Mouse (Mus musculus): ENCODE results near the gene Cdkal1. TPM values are rescaled to one million over a fixed set of nuclear protein-coding genes. Genes with fewer than 3 reads are reported as not detected.

Cdkal1 gene
- polyA plus RNA-seq, 1 experiment from 2014 or later: 33.9 TPM

GRCm38 (mm10) chr13:29581762-29582700 lies 273.4 kb downstream of the Cdkal1 start:
- H3K9me3 ChIP-seq: no peaks in the 10 kb centered on the region
- no peak overlapping the region for H3K27ac ChIP-seq
- no peaks in the 10 kb centered on the region for H3K27me3 ChIP-seq
- peaks cover 11% of the 10 kb centered on the region for H3K4me1 ChIP-seq
- no peak overlapping the region for H3K4me2 ChIP-seq
- WGBS: 80% methylated on average over 9 of the region's 9 CpGs
- ATAC-seq (ENCODE audit: low FRiP score): no peak
- no peaks in the 10 kb centered on the region for H3K36me3 ChIP-seq (replicated peaks)
- no peak overlapping the region for H3K4me3 ChIP-seq (replicated peaks)
- H3K9ac ChIP-seq: no peak overlapping the region

GRCm38 (mm10) chr13:29580780-29581179 lies 274.7 kb downstream of the Cdkal1 start:
- peaks cover 11% of the 10 kb centered on the region for H3K4me1 ChIP-seq
- H3K27ac ChIP-seq: no peak overlapping the region
- no peak for ATAC-seq (ENCODE audit: low FRiP score)
- no peak overlapping the region for H3K4me3 ChIP-seq (replicated peaks)
- no peaks in the 10 kb centered on the region for H3K9me3 ChIP-seq
- 82% methylated on average over 7 of the region's 7 CpGs for WGBS
- H3K27me3 ChIP-seq: no peaks in the 10 kb centered on the region
- H3K9ac ChIP-seq: no peak overlapping the region
- no peak overlapping the region for H3K4me2 ChIP-seq
- no peaks in the 10 kb centered on the region for H3K36me3 ChIP-seq (replicated peaks)

DNA sequence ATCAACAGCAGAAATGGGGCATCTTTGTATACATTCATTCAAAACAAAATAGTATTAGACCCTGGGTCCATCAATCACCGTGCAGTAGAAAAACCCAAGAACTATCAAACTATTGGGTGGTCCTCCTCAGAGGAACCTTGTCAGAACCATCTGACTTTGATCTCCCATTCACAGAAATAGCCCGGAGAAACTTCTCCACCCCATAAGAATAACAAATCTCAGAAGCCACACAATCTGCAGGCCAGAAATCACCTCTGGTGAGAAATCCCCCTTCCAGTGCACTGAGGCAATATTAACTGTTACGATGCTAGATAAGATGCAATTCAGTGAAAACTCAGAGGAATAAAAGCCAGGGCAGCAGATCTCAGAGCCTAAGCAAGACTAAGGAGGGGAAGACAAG lies 275.5 kb downstream of the Cdkal1 start:
- H3K4me3 ChIP-seq (replicated peaks): no peak overlapping the region
- WGBS: 83% methylated on average over 3 of the region's 3 CpGs
- H3K9me3 ChIP-seq: no peaks in the 10 kb centered on the region
- no peak overlapping the region for H3K27ac ChIP-seq
- no peak for ATAC-seq (ENCODE audit: low FRiP score)
- H3K36me3 ChIP-seq (replicated peaks): no peaks in the 10 kb centered on the region
- H3K4me2 ChIP-seq: no peak overlapping the region
- no peak overlapping the region for H3K9ac ChIP-seq
- H3K4me1 ChIP-seq: peaks cover 11% of the 10 kb centered on the region
- no peaks in the 10 kb centered on the region for H3K27me3 ChIP-seq

- Histone ChIP-seq H3K4me3 (replicated peaks) (no peak overlapping the region), H3K27me3 (no peaks in the 10 kb centered on the region), H3K9ac (no peak overlapping the region), H3K4me1 (peaks cover 11% of the 10 kb centered on the region), H3K9me3 (no peaks in the 10 kb centered on the region), H3K27ac (no peak overlapping the region), H3K4me2 (no peak overlapping the region), H3K36me3 (replicated peaks) (no peaks in the 10 kb centered on the region)
- no peak for ATAC-seq (ENCODE audit: low FRiP score)
- 70% methylated on average over 3 of the region's 3 CpGs for WGBS
These were observed 276.9 kb downstream of the Cdkal1 start for GRCm38 (mm10) chr13:29578621-29579020.

DNA sequence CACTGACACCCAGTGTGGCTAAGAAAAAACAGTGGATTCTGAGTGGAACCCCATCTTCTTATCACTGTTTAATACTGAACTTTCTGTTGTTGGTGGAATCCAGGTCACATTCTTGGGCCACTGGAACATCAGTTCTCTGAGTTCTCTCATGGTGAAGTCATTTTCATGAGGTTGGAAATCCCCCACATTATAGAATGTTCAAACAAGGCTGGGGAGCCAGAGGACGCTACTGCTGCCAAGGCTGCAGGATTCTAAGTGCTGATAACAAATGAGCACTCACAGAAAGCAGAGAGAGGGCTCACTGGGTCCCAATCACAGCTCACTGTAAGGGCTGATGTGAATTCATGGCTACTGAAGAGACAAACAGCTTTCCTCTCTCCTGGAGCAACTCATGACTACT lies 280.7 kb downstream of the Cdkal1 start:
- no peak for ATAC-seq (ENCODE audit: low FRiP score)
- Histone ChIP-seq H3K9ac (no peak overlapping the region), H3K4me3 (replicated peaks) (no peak overlapping the region), H3K4me1 (no peaks in the 10 kb centered on the region), H3K36me3 (replicated peaks) (no peaks in the 10 kb centered on the region), H3K27me3 (no peaks in the 10 kb centered on the region), H3K9me3 (no peaks in the 10 kb centered on the region), H3K4me2 (no peak overlapping the region), H3K27ac (no peak overlapping the region)
- WGBS: 71% methylated on average over 1 of the region's 1 CpGs

DNA sequence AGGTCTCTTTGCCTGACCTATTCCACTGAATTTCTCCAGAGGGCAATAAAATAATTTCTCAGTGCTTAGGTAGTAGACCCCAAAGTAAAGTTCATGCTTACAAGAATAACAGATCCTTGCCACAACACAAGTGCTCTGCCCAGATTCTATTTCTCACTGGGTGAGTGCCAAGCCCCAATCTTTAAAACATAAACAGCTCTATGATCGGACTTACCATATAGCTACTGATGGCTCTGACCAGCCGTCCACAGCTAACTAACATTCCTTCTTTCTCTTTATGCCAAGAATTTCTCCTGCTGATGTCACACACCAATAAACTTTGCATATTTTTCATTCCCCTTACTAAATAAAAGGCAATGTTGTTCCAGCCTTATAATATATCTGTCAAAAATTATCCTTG lies 283.0 kb downstream of the Cdkal1 start:
- Histone ChIP-seq H3K9ac (no peak overlapping the region), H3K36me3 (replicated peaks) (no peaks in the 10 kb centered on the region), H3K4me1 (no peaks in the 10 kb centered on the region), H3K4me3 (replicated peaks) (no peak overlapping the region), H3K4me2 (no peak overlapping the region), H3K27me3 (no peaks in the 10 kb centered on the region), H3K9me3 (no peaks in the 10 kb centered on the region), H3K27ac (no peak overlapping the region)
- 90% methylated on average over 2 of the region's 2 CpGs for WGBS
- no peak for ATAC-seq (ENCODE audit: low FRiP score)

DNA sequence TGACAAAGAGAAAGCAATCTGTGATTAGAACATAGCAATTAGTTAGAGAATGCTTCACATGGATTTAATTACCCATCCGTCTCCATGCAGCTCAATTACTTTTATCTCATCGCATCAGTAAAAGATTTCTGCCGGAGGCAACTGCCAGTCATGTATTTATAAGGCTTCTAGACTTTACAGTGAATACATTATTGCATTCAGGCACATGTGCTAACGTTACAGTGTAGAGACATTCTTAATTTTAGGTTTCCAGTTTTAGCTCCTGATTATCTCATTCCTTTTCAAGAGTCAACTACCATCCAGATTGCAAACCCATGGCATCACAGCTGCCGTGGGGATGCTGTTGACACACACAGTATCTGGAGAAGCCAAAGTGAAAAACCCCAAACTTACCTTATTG lies 289.8 kb downstream of the Cdkal1 start:
- 31% methylated on average over 5 of the region's 5 CpGs for WGBS
- peaks cover 7% of the 10 kb centered on the region; the same call in 1 of the 2 replicates for H3K4me1 ChIP-seq
- H3K36me3 ChIP-seq (replicated peaks): no peaks in the 10 kb centered on the region
- H3K9ac ChIP-seq: no peak overlapping the region
- no peak overlapping the region for H3K4me2 ChIP-seq
- H3K9me3 ChIP-seq: no peaks in the 10 kb centered on the region
- no peak overlapping the region for H3K4me3 ChIP-seq (replicated peaks)
- ATAC-seq (ENCODE audit: low FRiP score): peak; percentile 89
- no peaks in the 10 kb centered on the region for H3K27me3 ChIP-seq
- H3K27ac ChIP-seq: peak overlapping the region; percentile 76

- Histone ChIP-seq H3K9me3 (no peaks in the 10 kb centered on the region), H3K27me3 (no peaks in the 10 kb centered on the region), H3K9ac (no peak overlapping the region), H3K4me1 (no peaks in the 10 kb centered on the region), H3K4me2 (no peak overlapping the region), H3K36me3 (replicated peaks) (no peaks in the 10 kb centered on the region), H3K27ac (no peak overlapping the region), H3K4me3 (replicated peaks) (no peak overlapping the region)
- WGBS: 79% methylated on average over 3 of the region's 3 CpGs
- no peak for ATAC-seq (ENCODE audit: low FRiP score)
These were observed 296.3 kb downstream of the Cdkal1 start for GRCm38 (mm10) chr13:29559188-29559587.

- H3K4me1 ChIP-seq: no peaks in the 10 kb centered on the region
- 88% methylated on average over 9 of the region's 9 CpGs for WGBS
- H3K36me3 ChIP-seq (replicated peaks): no peaks in the 10 kb centered on the region
- H3K4me3 ChIP-seq (replicated peaks): no peak overlapping the region
- no peaks in the 10 kb centered on the region for H3K9me3 ChIP-seq
- no peak overlapping the region for H3K27ac ChIP-seq
- H3K9ac ChIP-seq: no peak overlapping the region
- ATAC-seq (ENCODE audit: low FRiP score): no peak
- no peaks in the 10 kb centered on the region for H3K27me3 ChIP-seq
- H3K4me2 ChIP-seq: no peak overlapping the region
These were observed 300.2 kb downstream of the Cdkal1 start for GRCm38 (mm10) chr13:29555160-29555785.

- Histone ChIP-seq H3K4me3 (replicated peaks) (no peak overlapping the region), H3K36me3 (replicated peaks) (no peaks in the 10 kb centered on the region), H3K27me3 (no peaks in the 10 kb centered on the region), H3K4me1 (no peaks in the 10 kb centered on the region), H3K9me3 (no peaks in the 10 kb centered on the region), H3K4me2 (no peak overlapping the region), H3K27ac (no peak overlapping the region), H3K9ac (no peak overlapping the region)
- no peak for ATAC-seq (ENCODE audit: low FRiP score)
These were observed 301.7 kb downstream of the Cdkal1 start for GRCm38 (mm10) chr13:29553792-29554191.

DNA sequence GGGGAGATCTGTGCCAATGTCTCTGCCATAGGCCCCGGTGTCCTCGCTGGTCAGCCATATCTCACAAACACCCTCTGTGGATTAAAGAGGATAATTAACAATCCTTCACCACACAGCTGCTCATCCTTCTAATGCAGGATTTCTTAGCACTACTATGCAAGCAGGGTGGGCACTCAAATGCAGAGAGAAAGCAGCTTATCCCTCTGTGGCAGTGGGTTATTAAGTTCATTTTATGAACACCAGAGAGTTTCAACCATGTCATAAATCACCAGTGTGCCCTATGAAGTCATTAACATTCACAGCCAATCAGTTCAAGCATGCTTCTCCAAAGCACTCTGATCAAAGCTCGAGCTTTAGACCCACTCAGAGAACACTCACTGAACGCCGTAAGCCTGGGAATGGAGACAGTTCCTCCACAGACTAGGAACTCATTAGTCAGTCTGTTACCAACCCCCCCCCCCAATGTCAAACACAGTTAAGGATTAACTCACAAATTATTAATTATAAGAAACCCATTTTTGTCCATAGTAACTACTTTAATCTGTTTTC lies 303.1 kb downstream of the Cdkal1 start:
- Histone ChIP-seq H3K4me2 (no peak overlapping the region), H3K9me3 (no peaks in the 10 kb centered on the region), H3K27ac (no peak overlapping the region), H3K27me3 (no peaks in the 10 kb centered on the region), H3K4me1 (no peaks in the 10 kb centered on the region), H3K36me3 (replicated peaks) (no peaks in the 10 kb centered on the region), H3K4me3 (replicated peaks) (no peak overlapping the region), H3K9ac (no peak overlapping the region)
- no peak for ATAC-seq (ENCODE audit: low FRiP score)
- 64% methylated on average over 5 of the region's 5 CpGs for WGBS

DNA sequence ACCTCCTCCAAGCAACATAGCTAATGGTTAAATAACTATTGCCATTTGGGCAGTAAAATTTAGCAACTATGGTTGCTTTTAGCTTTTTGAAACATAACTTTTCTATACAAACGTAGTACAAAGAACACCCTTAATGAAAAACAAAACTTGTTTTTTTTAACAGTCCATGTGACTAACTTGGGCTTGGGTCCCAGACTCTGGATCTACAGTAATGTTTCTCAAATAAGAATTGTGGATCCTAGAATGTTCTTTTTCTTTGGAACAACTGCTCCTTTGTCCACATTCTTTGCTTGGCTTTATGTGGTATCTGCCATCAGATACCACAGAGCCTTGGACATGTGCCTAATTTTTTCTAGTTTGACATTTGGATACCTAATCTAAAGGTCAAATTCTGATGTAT lies 304.6 kb downstream of the Cdkal1 start:
- Histone ChIP-seq H3K4me1 (no peaks in the 10 kb centered on the region), H3K27me3 (no peaks in the 10 kb centered on the region), H3K36me3 (replicated peaks) (no peaks in the 10 kb centered on the region), H3K4me3 (replicated peaks) (no peak overlapping the region), H3K27ac (no peak overlapping the region), H3K9me3 (no peaks in the 10 kb centered on the region), H3K4me2 (no peak overlapping the region), H3K9ac (no peak overlapping the region)
- WGBS: 85% methylated on average over 1 of the region's 1 CpGs
- no peak for ATAC-seq (ENCODE audit: low FRiP score)
